Mouse (Mus musculus) lung, embryonic 15.5 days (tissue): ENCODE data around the gene Rpusd3. TPM values are rescaled to one million over a fixed set of nuclear protein-coding genes. Genes with fewer than 3 reads are reported as not detected.
A peak's percentile ranks its signal among the peaks of the same experiment; 100 is the strongest.

Experiments
- ATAC-seq: fragments of 200-750 bp; cut with Nextera tagmentation; 2 replicates; pipeline ENCODE4 v1.8.0; 2017; ENCODE audit warnings: moderate number of reproducible peaks, borderline replicate concordance; ENCODE audit not compliant: low FRiP score, low TSS enrichment; ENCODE audit errors: extremely low read depth
- H3K27ac ChIP-seq: fragments of 300-500 bp; sonication (generic); 2 replicates; pipeline ENCODE4 v1.5.1; 2015; ENCODE audit warnings: moderate library complexity, mild to moderate bottlenecking, inconsistent platforms
- H3K27me3 ChIP-seq: fragments of 300-500 bp; sonication (generic); 2 replicates; pipeline ENCODE4 v1.6.1; 2015; ENCODE audit warnings: inconsistent platforms
- H3K36me3 ChIP-seq: fragments of 300-500 bp; sonication (generic); 2 replicates; pipeline ENCODE4 v1.6.1; 2015; ENCODE audit warnings: inconsistent platforms
- H3K4me1 ChIP-seq: fragments of 300-500 bp; sonication (generic); 2 replicates; pipeline ENCODE4 v1.6.1; 2015; ENCODE audit warnings: inconsistent platforms
- H3K4me2 ChIP-seq: fragments of 300-500 bp; sonication (generic); 2 replicates; pipeline ENCODE4 v1.6.1; 2015; ENCODE audit warnings: inconsistent platforms, mild to moderate bottlenecking, moderate library complexity
- H3K4me3 ChIP-seq: fragments of 300-500 bp; sonication (generic); 2 replicates; pipeline ENCODE4 v1.5.1; 2015; ENCODE audit warnings: mild to moderate bottlenecking, inconsistent platforms
- H3K9ac ChIP-seq: fragments of 300-500 bp; sonication (generic); 2 replicates; pipeline ENCODE4 v1.6.1; 2015; ENCODE audit warnings: inconsistent platforms
- H3K9me3 ChIP-seq: fragments of 300-500 bp; sonication (generic); 2 replicates; pipeline ENCODE4 v1.6.1; 2016; ENCODE audit warnings: inconsistent platforms
- WGBS: fragments of 180-500 bp; shearing (Covaris S2); methylation state at CpG from one replicate; pipeline ENCODE4 v1.1.7; 2015; 5-methylcytosine and 5-hydroxymethylcytosine counted together
- polyA plus RNA-seq: library from polyadenylated mRNA; unstranded; fragments of >200 nt; fragmentation: Nextera tagmentation; extraction: Ambion mirVana; gene quantifications from 2 replicates; pipeline ENCODE4 v1.2.1, GENCODE M21; 2015

The Rpusd3 gene
- polyA plus RNA-seq: 19.1 and 20.9 TPM in 2 replicates

DNA sequence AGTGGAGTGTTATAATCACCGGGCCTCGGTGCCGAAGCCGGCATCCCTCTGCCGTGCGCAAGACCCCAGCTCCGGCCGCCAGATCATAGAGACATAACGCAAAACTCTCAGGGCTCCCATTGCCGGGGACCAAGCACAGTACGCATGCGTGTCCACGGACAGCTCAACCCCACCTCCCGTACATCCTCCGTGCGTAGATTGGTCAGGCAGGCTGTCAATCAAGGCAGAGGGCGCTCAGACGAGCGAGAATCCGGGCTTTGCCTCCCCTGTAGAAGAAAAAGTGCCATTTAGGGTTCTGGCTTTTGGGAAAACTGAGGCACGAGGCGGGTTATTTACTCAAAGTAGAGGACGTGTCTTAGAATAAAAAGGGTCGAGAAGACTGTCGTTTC, at the start of gene Rpusd3:
Gene Rpusd3, minus strand, starts transcription at position 142 of the 389 bp plus-strand sequence.
- Histone ChIP-seq H3K4me3 (peak within 1 kb of the TSS; percentile 60), H3K9me3 (no peaks in the 10 kb centered on the region), H3K9ac (peak within 1 kb of the TSS; percentile 74), H3K27me3 (no peaks in the 10 kb centered on the region), H3K4me1 (peaks cover 17% of the 10 kb centered on the region), H3K36me3 (0 out of 2 replicates have a peak, but pooled peaks cover 4% of the 10 kb centered on the region), H3K4me2 (peak within 1 kb of the TSS; percentile 88), H3K27ac (0 out of 2 replicates have a peak within 1 kb of the TSS, but pooled peaks have one; percentile 1)
- ATAC-seq: peak; percentile 97
- WGBS: under 1% methylated on average over 25 of the region's 25 CpGs

DNA sequence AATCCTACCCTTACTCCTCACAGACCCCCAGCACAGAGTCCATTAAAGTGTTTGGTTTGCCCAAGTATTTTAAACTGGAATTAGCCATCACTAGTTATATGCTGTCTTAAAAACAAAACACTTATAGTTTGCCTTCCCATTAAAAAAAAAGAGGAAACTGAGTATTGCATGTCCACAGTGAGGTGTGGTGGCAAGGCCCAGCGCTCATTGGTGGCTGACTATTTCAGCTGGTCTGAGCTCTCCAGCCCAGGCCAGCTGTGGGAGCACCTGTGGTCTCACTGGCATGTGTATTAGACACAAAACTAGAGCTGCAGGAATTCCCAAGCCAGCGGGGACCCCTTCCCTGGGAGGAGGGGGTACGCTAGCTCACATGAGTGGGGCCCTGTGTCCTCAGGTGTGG, 49.4 kb upstream of the Rpusd3 start:
- H3K9me3 ChIP-seq: no peaks in the 10 kb centered on the region
- H3K4me3 ChIP-seq: no peak overlapping the region
- H3K36me3 ChIP-seq: no peaks in the 10 kb centered on the region
- H3K27me3 ChIP-seq: peaks cover 12% of the 10 kb centered on the region
- no peak overlapping the region for H3K9ac ChIP-seq
- no peak for ATAC-seq
- no peak overlapping the region for H3K4me2 ChIP-seq
- peaks cover 27% of the 10 kb centered on the region for H3K4me1 ChIP-seq
- no peak overlapping the region for H3K27ac ChIP-seq
- WGBS: 56% methylated on average over 3 of the region's 3 CpGs

DNA sequence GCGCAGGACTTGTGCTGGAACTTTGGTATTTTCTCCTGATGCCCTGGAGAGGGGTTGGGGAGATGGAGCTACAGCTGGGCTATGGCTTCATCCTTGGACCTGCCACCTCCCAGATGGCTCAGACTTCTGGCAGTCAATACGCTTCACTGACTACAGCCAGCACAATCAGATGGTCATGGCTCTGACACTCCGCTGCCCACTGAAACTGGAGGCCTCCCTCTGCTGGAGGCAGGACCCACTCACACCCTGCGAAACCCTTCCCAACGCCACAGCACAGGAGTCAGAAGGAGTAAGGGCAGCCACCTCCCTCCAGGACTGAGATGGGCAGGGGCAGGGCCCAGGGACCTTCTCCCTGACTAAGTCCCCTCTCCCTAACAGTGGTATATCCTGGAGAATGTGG, 46.5 kb upstream of the Rpusd3 start:
- Histone ChIP-seq H3K27ac (no peak overlapping the region), H3K36me3 (no peaks in the 10 kb centered on the region), H3K9me3 (no peaks in the 10 kb centered on the region), H3K4me1 (peaks cover 14% of the 10 kb centered on the region), H3K9ac (no peak overlapping the region), H3K27me3 (peaks cover 10% of the 10 kb centered on the region), H3K4me3 (no peak overlapping the region), H3K4me2 (no peak overlapping the region)
- WGBS: 57% methylated on average over 5 of the region's 5 CpGs
- no peak for ATAC-seq

DNA sequence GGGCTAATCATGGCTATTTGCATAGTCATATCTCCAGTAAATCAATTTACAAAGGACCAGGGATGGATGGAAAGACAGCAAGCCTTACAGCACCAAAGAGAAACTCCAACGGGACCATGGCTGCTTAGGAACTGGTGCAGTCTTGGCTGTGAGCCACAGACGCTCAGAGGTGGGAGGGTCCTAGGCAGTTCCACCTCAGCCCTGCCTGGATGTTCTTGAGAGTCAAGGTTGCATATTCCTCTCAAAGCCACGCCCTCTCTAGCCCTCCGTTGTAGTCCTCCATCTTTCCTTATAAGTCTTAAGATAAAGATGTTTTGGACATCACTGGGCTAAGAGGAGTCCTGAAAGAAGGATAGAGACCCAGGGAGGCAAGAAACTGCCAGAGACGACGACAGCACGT, 44.9 kb upstream of the Rpusd3 start:
- WGBS: 57% methylated on average over 7 of the region's 7 CpGs
- no peak for ATAC-seq
- H3K36me3 ChIP-seq: no peaks in the 10 kb centered on the region
- no peak overlapping the region for H3K27ac ChIP-seq
- H3K4me2 ChIP-seq: no peak overlapping the region
- peaks cover 3% of the 10 kb centered on the region; the same call in 1 of the 2 replicates for H3K4me1 ChIP-seq
- no peaks in the 10 kb centered on the region for H3K27me3 ChIP-seq
- H3K4me3 ChIP-seq: no peak overlapping the region
- H3K9ac ChIP-seq: no peak overlapping the region
- no peaks in the 10 kb centered on the region for H3K9me3 ChIP-seq

DNA sequence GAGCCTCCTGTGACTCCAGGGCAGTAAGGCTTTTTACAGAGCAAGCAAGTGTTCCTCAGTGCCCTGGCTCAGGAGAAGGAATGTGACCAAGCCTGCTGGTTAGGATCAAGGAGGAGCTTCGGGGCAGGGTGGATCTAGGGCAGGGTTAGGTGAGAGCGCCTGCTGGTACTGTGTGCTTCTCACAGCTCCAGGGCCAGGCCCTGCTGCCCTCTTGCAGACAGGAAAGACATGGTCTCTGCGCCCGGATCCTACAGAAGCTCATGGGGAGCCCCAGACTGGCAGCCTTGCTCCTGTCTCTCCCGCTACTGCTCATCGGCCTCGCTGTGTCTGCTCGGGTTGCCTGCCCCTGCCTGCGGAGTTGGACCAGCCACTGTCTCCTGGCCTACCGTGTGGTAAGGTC, 39.5 kb upstream of the Rpusd3 start:
- H3K9ac ChIP-seq: peak overlapping the region; percentile 31; the same call in 1 of the 2 replicates
- H3K27ac ChIP-seq: peak overlapping the region; percentile 74
- peak overlapping the region; percentile 52 for H3K4me2 ChIP-seq
- H3K9me3 ChIP-seq: no peaks in the 10 kb centered on the region
- no peaks in the 10 kb centered on the region for H3K36me3 ChIP-seq
- WGBS: 33% methylated on average over 10 of the region's 10 CpGs
- H3K4me1 ChIP-seq: peaks cover 5% of the 10 kb centered on the region
- peak; percentile 91 for ATAC-seq
- peak overlapping the region; percentile 35 for H3K4me3 ChIP-seq
- no peaks in the 10 kb centered on the region for H3K27me3 ChIP-seq

DNA sequence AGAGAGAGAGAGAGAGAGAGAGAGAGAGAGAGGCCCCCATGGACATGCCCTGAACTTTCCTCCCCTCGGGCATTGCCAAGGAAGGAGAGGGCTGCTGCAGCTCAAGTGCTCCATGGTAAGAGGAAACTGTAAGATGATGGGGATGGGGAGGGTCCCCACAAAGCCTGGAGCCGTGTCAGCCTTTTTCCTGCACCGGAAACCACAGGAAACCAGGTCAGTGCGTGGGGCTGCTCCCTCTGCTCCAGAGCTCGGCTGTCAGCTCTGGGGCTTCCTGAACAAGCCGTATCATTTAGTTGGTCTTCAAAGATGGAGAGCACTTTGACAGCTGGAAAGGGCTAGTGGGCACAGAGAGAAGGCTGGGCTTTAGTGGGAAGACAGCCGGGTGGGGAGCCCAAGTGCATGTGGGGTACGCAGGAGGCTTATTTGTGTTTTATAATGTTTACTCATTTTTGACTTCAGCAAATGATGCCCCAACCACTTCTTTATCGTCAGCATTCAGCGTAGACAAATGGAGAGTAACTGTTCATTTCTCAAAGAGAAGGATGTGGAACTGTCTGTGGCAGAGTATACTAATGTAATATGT, 38.9 kb upstream of the Rpusd3 start, which contains the start of gene Il17re:
Gene Il17re, plus strand, starts transcription at position 533 of the 583 bp plus-strand sequence.
- H3K36me3 ChIP-seq: no peaks in the 10 kb centered on the region
- peak within 1 kb of the TSS; percentile 74 for H3K27ac ChIP-seq
- peaks cover 5% of the 10 kb centered on the region for H3K4me1 ChIP-seq
- H3K4me2 ChIP-seq: peak within 1 kb of the TSS; percentile 52
- ATAC-seq: no peak
- H3K27me3 ChIP-seq: no peaks in the 10 kb centered on the region
- peak within 1 kb of the TSS; percentile 35 for H3K4me3 ChIP-seq
- peak within 1 kb of the TSS; percentile 31; the same call in 1 of the 2 replicates for H3K9ac ChIP-seq
- no peaks in the 10 kb centered on the region for H3K9me3 ChIP-seq
- WGBS: 45% methylated on average over 9 of the region's 10 CpGs

DNA sequence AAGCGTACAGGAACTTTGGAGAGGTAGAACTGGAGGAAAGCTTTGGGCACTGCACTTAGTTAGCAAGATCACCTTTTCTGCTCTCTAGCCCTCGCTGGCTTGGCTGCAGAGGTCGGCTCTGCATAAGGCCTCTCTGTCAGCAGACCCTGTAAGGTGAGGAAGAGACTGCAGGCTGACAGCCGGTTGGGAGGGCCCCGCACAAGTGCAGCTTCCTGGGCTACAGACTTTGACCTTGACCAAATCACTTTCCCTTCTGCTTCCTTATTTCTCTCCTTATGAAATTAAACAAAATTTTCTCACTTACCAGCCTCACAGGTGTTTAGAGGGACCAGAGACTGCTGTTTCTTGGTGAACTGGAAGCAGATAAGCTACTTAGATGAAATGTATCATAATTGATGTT, 35.9 kb upstream of the Rpusd3 start:
- WGBS: 54% methylated on average over 5 of the region's 5 CpGs
- Histone ChIP-seq H3K4me1 (peaks cover 5% of the 10 kb centered on the region), H3K4me3 (no peak overlapping the region), H3K36me3 (no peaks in the 10 kb centered on the region), H3K27ac (no peak overlapping the region), H3K27me3 (no peaks in the 10 kb centered on the region), H3K4me2 (no peak overlapping the region), H3K9ac (no peak overlapping the region), H3K9me3 (no peaks in the 10 kb centered on the region)
- no peak for ATAC-seq

DNA sequence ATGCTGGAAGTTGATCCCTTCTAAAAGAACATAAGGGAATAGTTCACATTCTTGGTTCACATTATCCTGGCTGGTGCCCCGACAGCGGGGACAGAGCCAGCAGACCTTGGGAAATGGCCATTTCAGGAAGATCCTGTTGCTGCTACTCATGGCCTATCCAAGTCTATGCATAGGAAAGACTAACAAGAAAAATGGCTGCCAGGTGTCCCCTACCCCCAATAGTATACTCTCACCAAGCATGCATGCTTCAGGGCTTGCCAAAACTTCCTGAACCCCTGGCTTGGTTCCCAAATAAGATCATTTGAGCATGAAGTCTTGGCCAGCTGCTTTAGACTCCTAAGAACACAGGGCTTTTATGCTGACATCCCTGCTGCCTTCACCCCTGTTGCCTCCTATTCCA, 32.7 kb upstream of the Rpusd3 start:
- Histone ChIP-seq H3K4me3 (no peak overlapping the region), H3K27ac (no peak overlapping the region), H3K4me1 (no peaks in the 10 kb centered on the region), H3K36me3 (peaks cover 19% of the 10 kb centered on the region), H3K9ac (no peak overlapping the region), H3K4me2 (no peak overlapping the region), H3K27me3 (no peaks in the 10 kb centered on the region), H3K9me3 (no peaks in the 10 kb centered on the region)
- WGBS: 56% methylated on average over 2 of the region's 2 CpGs
- peak; percentile 42; the same call in 1 of the 2 replicates for ATAC-seq

DNA sequence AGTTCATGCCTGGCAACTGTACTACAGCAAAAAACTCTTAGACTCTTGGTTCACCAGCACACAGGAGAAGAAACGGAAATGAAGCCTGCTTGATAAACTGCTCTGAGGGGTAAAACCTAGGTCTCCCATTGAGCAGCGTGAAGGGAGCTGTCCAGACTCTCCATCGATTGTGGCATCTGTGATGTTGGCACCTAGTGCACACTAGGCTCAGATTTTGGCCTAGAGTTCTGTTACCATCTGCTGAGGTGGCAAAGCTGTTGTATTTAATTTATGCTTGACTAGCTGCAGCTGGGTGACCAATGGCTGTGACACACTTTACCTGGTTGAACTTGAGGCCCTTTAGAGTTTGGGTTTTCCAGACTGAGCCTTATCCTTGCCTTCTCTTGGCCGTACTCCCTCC, 28.5 kb upstream of the Rpusd3 start:
- 95% methylated on average over 4 of the region's 4 CpGs for WGBS
- ATAC-seq: no peak
- H3K4me2 ChIP-seq: no peak overlapping the region

DNA sequence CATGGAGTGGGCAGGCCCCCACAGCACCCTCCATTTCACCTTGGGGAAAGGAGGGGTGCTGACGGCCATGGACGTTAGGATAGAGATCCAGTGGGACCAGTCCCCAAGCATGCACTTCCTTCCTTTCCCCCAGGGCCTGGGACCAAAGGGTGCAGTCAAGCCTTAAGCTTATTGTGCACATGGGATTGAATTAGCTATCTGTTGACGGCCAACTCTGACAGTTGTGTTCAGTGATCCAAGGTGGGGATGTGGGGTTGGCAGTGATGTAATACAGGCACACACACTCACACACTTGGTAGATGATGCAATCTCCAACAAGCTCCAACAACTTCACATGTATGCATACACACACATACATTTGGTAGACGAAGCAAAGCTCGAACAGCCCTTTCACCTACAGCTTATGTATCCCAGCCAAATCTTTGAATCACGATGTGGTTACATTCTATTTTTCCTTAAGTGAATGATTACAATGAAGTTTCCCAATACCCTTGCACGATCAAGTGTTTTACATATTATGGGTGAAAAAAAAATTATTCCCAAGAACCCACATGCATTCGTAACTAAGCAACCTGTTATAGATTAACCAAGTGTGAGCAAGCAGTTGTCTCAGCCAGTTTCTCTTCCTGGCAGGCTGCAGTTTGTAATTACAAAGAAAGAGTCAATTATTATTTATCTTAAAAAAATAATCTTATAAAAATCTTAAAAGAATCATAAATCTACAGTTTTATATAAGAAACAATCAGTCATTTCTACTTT, 25.2 kb upstream of the Rpusd3 start:
- ATAC-seq: no peak
- Histone ChIP-seq H3K4me2 (no peak overlapping the region), H3K4me3 (no peak overlapping the region), H3K36me3 (peaks cover 28% of the 10 kb centered on the region), H3K4me1 (peaks cover 13% of the 10 kb centered on the region), H3K9me3 (no peaks in the 10 kb centered on the region), H3K27ac (no peak overlapping the region), H3K27me3 (no peaks in the 10 kb centered on the region), H3K9ac (no peak overlapping the region)
- 78% methylated on average over 8 of the region's 8 CpGs for WGBS

More for the DNA sequence above, 28.5 kb upstream of the Rpusd3 start:
- no peak overlapping the region for H3K27ac ChIP-seq
- H3K9ac ChIP-seq: no peak overlapping the region
- H3K9me3 ChIP-seq: no peaks in the 10 kb centered on the region
- peaks cover 9% of the 10 kb centered on the region for H3K4me1 ChIP-seq
- H3K4me3 ChIP-seq: no peak overlapping the region
- no peaks in the 10 kb centered on the region for H3K27me3 ChIP-seq
- peaks cover 28% of the 10 kb centered on the region for H3K36me3 ChIP-seq

DNA sequence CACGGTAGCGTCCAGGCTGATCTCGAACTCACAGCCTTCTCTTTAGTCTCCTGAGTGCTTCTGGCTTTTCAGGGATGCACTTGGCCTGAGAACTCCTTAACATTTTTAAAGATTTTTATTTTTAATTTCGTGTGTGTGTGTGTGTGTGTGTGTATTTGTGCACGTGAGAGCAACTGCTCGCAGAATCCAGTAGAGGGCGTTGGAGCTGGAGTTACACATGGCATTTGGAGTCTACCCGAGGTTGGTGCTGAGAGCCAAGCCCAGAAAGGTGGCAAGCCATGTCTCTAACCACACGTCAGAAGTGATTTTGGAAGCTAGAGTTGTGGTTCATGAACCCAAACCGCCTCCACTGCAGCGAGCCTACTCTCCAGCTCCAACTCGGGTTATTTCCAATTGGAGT, 24.0 kb upstream of the Rpusd3 start:
- Histone ChIP-seq H3K4me1 (peaks cover 13% of the 10 kb centered on the region), H3K9me3 (no peaks in the 10 kb centered on the region), H3K4me3 (peak overlapping the region; percentile 100), H3K4me2 (peak overlapping the region; percentile 63), H3K27me3 (no peaks in the 10 kb centered on the region), H3K36me3 (peaks cover 22% of the 10 kb centered on the region), H3K9ac (peak overlapping the region; percentile 94), H3K27ac (no peak overlapping the region)
- WGBS: 42% methylated on average over 12 of the region's 12 CpGs
- no peak for ATAC-seq

DNA sequence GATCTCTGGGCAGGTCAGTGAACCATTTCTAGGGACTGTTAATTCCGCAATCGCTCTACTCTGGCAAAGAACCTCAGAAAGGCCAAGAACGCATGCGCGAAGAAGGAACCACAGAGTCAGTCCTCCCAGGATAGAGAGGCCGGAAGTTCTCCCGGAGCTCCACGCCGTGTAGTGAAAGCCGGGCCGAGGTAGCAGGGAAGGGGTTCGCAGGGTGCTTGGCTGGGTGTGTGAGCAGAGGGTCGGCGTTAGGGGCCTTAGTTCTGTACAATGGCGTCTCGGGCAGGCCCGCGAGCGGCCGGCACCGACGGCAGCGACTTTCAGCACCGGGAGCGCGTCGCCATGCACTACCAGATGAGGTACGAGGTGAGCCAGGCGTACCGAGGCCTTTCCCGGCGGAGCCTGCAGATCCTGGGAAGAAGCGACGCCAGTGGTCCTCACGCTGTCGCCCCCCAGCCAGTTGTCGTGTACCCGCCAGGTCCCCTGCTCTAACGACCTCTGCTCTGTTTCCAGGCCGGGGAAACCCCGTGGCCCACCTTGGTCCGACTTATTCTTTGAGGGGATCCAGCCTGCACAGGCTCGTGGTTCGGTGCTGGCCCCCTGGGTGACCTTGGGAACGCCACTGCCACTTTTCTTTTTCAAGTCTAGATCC, 23.4 kb upstream of the Rpusd3 start, which contains the start of gene Jagn1:
Gene Jagn1, plus strand, starts transcription at position 128 of the 649 bp plus-strand sequence.
- peaks cover 13% of the 10 kb centered on the region for H3K4me1 ChIP-seq
- H3K27me3 ChIP-seq: no peaks in the 10 kb centered on the region
- H3K36me3 ChIP-seq: peaks cover 16% of the 10 kb centered on the region
- H3K9me3 ChIP-seq: no peaks in the 10 kb centered on the region
- H3K27ac ChIP-seq: peak within 1 kb of the TSS; percentile 51; the same call in 1 of the 2 replicates
- peak within 1 kb of the TSS; percentile 94 for H3K9ac ChIP-seq
- WGBS: under 1% methylated on average over 45 of the region's 45 CpGs
- peak within 1 kb of the TSS; percentile 63 for H3K4me2 ChIP-seq
- peak; percentile 91 for ATAC-seq
- H3K4me3 ChIP-seq: peak within 1 kb of the TSS; percentile 100
